Mouse (Mus musculus) liver, embryonic 11.5 days (tissue): ENCODE results near the gene Rgmb. TPM values are rescaled to one million over a fixed set of nuclear protein-coding genes. Genes with fewer than 3 reads are reported as not detected.

Experiments
- ATAC-seq: fragments of 200-750 bp; cut with Nextera tagmentation; replicated peaks from 2 replicates; pipeline ENCODE4 v1.8.0; 2017; ENCODE audit warnings: moderate number of reproducible peaks, mild to moderate bottlenecking, moderate TSS enrichment, moderate library complexity; ENCODE audit not compliant: low FRiP score
- DNase-seq: peaks from one replicate; pipeline ENCODE4 v3.0.0-alpha.2; 2017; ENCODE audit warnings: low spot score
- H3K27ac ChIP-seq: fragments of 300-500 bp; sonication (generic); 2 replicates; pipeline ENCODE4 v1.5.1; 2014; ENCODE audit warnings: mild to moderate bottlenecking, low read depth, low read length, control low read depth
- H3K27me3 ChIP-seq: fragments of 300-500 bp; sonication (generic); replicated peaks from 2 replicates; pipeline ENCODE4 v1.6.1; 2014; ENCODE audit warnings: low read length, mixed read lengths; ENCODE audit not compliant: control insufficient read depth, insufficient read depth
- H3K36me3 ChIP-seq: fragments of 300-500 bp; sonication (generic); 2 replicates; pipeline ENCODE4 v1.6.1; 2014; ENCODE audit warnings: mild to moderate bottlenecking, low read length, moderate library complexity, mixed read lengths; ENCODE audit not compliant: control insufficient read depth, insufficient read depth
- H3K4me1 ChIP-seq: fragments of 300-500 bp; sonication (generic); replicated peaks from 2 replicates; pipeline ENCODE4 v1.6.1; 2014; ENCODE audit warnings: low read length, mixed read lengths; ENCODE audit not compliant: control insufficient read depth, insufficient read depth
- H3K4me2 ChIP-seq: fragments of 300-500 bp; sonication (generic); 2 replicates; pipeline ENCODE4 v1.6.1; 2014; ENCODE audit warnings: mild to moderate bottlenecking, control low read depth, moderate library complexity
- H3K4me3 ChIP-seq: fragments of 300-500 bp; sonication (generic); 2 replicates; pipeline ENCODE4 v1.5.1; 2014; ENCODE audit warnings: low read depth, low read length, control low read depth
- H3K9ac ChIP-seq: fragments of 300-500 bp; sonication (generic); 2 replicates; pipeline ENCODE4 v1.6.1; 2014; ENCODE audit warnings: low read depth, low read length, control low read depth
- H3K9me3 ChIP-seq: fragments of 300-500 bp; sonication (generic); 2 replicates; pipeline ENCODE4 v1.6.1; 2016; ENCODE audit warnings: low read length, inconsistent platforms, mixed read lengths; ENCODE audit not compliant: control insufficient read depth
- WGBS: fragments of 180-500 bp; shearing (Covaris S2); extraction: QIAGEN DNeasy Blood & Tissue Kit; methylation state at CpG from one replicate; pipeline ENCODE4 v1.1.7; 2014; 5-methylcytosine and 5-hydroxymethylcytosine counted together
- polyA plus RNA-seq: library from polyadenylated mRNA; unstranded; fragments of >200 nt; fragmentation: Nextera tagmentation; extraction: Ambion mirVana; gene quantifications from 2 replicates; pipeline ENCODE4 v1.2.1, GENCODE M21; 2014

The Rgmb gene
- polyA plus RNA-seq, 1 experiment from 2014 or later: 3.6 TPM

DNA sequence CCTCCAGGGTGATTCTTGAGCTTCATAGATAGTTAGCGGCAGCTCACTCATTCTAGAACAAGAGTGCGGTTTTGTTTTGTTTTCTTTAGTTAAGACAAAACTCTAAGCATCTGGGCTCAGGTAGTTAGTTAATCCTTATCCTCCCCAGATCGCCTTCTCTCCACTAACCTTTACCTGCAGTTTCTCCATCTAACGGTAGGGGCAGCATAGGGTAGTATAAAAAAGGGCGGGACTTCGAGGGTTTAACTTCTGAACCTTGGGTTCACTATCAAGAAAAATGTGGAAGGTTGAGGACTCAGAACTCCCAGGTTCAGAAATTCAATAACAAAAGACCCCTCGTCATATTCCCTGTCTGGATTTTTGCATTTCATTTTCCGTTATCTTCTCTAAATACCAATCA is 971 bp upstream of the Rgmb start:
- Histone ChIP-seq H3K9ac (no peak overlapping the region), H3K27me3 (peaks cover 44% of the 10 kb centered on the region), H3K4me1 (no peaks in the 10 kb centered on the region; the same call in 1 of the 2 replicates), H3K4me2 (no peak overlapping the region), H3K9me3 (no peaks in the 10 kb centered on the region), H3K27ac (no peak overlapping the region), H3K36me3 (no peaks in the 10 kb centered on the region), H3K4me3 (no peak overlapping the region)
- ATAC-seq (no peak), DNase-seq (no peak)
- WGBS: 12% methylated on average over 8 of the region's 8 CpGs

DNA sequence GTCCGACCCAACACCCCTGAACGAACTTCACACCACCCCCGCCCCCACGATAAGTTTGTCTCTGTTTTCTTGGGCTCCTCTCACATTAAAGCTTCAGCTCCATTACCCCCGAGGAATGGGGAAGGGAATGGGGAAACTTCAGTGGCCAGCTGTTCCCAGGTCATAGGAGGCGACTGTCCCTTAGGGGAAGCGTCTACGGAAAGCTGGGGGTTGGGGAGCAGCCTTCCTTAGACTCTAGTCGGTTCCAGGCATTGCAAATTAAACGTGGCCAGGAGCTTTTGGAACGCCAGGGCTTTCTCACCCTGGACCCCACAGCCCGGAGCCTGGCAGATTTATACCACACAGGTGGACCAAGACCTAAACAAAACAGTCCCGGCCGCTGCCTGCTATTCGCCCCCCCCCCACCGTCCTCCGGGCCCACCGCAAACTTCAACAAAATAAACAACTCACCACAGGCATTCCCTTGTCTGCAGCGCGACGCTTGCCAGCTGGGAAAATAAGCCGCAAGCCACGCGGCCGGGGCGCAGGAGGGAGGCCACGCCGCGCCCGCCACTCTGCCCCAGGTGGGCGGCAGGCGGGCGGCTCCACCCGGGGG is 571 bp downstream of the Rgmb start:
- 1% methylated on average over 34 of the region's 34 CpGs for WGBS
- Histone ChIP-seq H3K4me3 (peak overlapping the region; percentile 56), H3K27me3 (peaks cover 60% of the 10 kb centered on the region), H3K36me3 (no peaks in the 10 kb centered on the region), H3K4me1 (no peaks in the 10 kb centered on the region; the same call in 1 of the 2 replicates), H3K9ac (peak overlapping the region; percentile 17; the same call in 1 of the 2 replicates), H3K4me2 (peak overlapping the region; percentile 77), H3K27ac (no peak overlapping the region), H3K9me3 (no peaks in the 10 kb centered on the region)
- DNase-seq (no peak), ATAC-seq (no peak)

DNA sequence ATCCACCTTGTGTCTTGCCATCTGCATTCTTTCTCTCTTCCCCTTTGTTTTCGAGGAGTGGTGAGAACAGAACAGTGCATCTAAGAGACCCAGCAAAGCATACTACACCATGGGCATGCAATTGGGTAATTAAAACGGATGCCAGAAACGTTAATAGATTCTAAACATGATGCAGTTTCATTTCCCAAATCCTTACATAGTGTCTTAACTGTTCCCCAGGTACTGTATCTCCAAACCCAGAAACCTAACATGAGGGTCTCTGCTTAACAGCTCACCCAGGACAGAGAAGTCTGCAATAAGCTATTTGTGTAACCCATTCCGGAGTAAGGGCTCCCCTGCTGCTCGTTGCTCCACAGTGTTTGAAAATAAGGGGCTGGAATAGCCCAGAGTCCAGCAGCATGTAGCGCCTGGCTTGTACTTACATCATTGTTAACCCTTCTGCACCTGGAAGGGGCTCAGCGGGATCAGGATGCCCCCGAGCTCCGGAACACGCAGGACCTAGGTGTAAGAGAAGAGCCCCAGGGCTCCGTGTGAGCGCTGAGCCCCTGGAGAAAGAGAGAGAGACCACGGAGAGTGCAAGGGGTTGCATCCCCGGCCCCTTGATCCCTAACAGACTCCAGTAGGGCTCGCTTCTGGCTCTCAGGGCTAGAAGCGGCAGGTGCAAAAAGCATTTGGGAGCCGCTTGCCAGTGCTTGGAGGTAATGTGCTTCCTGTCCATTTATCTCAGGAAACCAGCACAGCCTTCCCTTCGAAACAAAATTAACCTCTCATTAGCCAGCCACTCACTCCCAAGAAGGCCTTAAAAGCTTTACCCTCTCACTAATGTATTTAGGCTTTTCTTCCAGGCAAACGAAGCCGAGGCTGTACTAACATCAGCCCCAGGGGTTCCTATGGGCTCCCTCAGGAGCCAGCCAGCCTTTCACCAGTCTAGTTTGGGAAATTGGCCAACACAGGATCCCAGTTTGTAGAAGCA is 1.4 kb downstream of the Rgmb start:
- no peaks in the 10 kb centered on the region; the same call in 1 of the 2 replicates for H3K4me1 ChIP-seq
- H3K4me3 ChIP-seq: peak overlapping the region; percentile 56
- H3K27me3 ChIP-seq: peaks cover 67% of the 10 kb centered on the region
- no peak overlapping the region for H3K9ac ChIP-seq
- H3K27ac ChIP-seq: no peak overlapping the region
- H3K36me3 ChIP-seq: no peaks in the 10 kb centered on the region
- ATAC-seq: no peak
- 2% methylated on average over 20 of the region's 20 CpGs for WGBS
- H3K4me2 ChIP-seq: peak overlapping the region; percentile 77
- DNase-seq: peak; percentile 50
- H3K9me3 ChIP-seq: no peaks in the 10 kb centered on the region

DNA sequence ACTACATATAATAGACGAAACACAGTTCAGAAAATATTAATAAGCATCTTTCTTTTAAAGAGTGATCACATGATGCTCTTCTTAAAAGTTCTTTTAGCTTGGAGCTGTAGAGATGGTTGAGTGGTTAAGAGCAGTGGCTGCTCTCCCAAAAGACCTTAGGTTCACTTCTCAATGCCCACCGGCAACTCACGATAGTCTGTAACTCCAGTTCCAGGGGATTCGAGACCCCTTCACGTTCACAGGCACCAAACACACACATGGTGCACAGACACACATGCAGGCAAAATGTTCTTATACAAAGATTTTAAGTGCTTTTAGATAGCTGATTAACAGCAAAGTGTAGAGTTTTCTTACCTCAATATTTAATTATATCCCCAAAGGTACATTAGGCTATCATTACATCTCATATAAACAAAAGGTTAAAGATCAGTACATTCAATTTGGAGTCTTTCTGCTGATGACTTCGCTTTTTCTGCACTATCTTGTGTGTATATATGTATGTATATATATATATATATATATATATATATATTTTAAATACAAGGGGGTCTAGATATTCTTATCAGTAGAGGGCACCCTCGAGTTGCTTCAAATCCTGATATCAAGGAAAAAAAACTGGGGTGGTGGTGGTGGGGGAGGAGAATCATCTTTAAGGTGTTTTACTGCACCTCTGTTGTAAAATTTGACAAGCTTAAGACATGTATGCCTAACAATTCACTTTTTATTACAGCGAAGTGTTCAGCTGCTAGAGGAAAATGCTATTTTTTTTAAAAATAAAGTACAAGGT is 2.5 kb downstream of the Rgmb start:
- H3K9ac ChIP-seq: no peak overlapping the region
- H3K4me1 ChIP-seq: no peaks in the 10 kb centered on the region; the same call in 1 of the 2 replicates
- H3K27ac ChIP-seq: no peak overlapping the region
- DNase-seq (no peak), ATAC-seq (no peak)
- WGBS: 54% methylated on average over 8 of the region's 8 CpGs
- no peak overlapping the region for H3K4me2 ChIP-seq
- no peaks in the 10 kb centered on the region for H3K9me3 ChIP-seq
- peaks cover 74% of the 10 kb centered on the region for H3K27me3 ChIP-seq
- H3K36me3 ChIP-seq: no peaks in the 10 kb centered on the region
- no peak overlapping the region for H3K4me3 ChIP-seq

DNA sequence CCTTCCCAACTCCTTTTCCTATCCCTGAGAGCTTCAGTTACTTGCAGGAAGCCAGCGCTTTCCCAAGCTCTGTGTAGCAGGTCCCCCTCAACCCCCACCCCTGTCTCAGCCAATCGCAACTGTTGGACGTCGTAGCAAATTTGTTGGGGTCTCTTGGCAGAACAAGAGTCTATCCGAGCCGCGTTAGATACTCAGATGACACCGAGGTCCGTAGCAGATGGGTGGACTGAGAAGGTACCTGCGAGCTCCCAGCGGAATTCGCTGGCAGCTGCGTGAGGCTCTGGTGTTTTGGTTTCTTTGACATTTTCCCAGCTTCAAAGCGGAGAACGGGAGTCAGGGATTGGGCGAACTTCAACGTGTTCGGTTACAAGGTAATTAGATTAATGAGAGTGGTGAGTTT is 3.9 kb downstream of the Rgmb start:
- H3K9me3 ChIP-seq: no peaks in the 10 kb centered on the region
- no peaks in the 10 kb centered on the region for H3K36me3 ChIP-seq
- no peaks in the 10 kb centered on the region; the same call in 1 of the 2 replicates for H3K4me1 ChIP-seq
- peak overlapping the region; percentile 68 for H3K4me3 ChIP-seq
- no peak overlapping the region for H3K27ac ChIP-seq
- DNase-seq: no peak
- WGBS: 2% methylated on average over 18 of the region's 18 CpGs
- no peak overlapping the region for H3K9ac ChIP-seq
- 0 out of 2 replicates have a peak, but pooled peaks have one; percentile 3 for ATAC-seq
- H3K27me3 ChIP-seq: peaks cover 69% of the 10 kb centered on the region
- H3K4me2 ChIP-seq: peak overlapping the region; percentile 61

DNA sequence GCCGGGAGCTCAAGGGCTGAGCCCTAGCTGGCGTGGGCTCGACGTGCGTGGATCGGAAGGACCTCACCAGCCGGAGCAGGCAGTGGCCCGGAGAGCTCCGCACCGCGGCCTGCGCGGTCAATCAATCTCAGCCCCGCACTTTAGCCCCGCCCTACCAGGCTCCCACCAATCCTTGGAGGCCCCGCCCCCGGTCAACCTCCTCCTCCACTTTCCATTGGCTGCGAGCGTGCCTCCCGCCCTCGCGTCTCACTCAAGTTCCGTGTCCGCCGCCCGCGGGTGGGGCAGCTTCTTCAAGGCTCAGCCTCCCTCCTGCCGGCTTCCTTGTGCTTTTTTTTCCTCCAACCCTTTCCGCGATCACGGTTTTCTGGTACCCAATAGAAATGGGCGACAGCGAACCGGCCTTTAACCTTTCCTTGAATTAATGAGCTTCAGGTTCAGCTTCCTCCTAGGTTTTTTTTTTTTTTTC is 4.4 kb downstream of the Rgmb start:
- H3K27me3 ChIP-seq: peaks cover 69% of the 10 kb centered on the region
- peak overlapping the region; percentile 61 for H3K4me2 ChIP-seq
- H3K4me3 ChIP-seq: peak overlapping the region; percentile 68
- H3K4me1 ChIP-seq: no peaks in the 10 kb centered on the region; the same call in 1 of the 2 replicates
- ATAC-seq (peak; percentile 83), DNase-seq (peak; percentile 87)
- no peaks in the 10 kb centered on the region for H3K36me3 ChIP-seq
- H3K9me3 ChIP-seq: no peaks in the 10 kb centered on the region
- WGBS: under 1% methylated on average over 33 of the region's 34 CpGs
- H3K9ac ChIP-seq: peak overlapping the region; percentile 65
- no peak overlapping the region; the same call in 1 of the 2 replicates for H3K27ac ChIP-seq

DNA sequence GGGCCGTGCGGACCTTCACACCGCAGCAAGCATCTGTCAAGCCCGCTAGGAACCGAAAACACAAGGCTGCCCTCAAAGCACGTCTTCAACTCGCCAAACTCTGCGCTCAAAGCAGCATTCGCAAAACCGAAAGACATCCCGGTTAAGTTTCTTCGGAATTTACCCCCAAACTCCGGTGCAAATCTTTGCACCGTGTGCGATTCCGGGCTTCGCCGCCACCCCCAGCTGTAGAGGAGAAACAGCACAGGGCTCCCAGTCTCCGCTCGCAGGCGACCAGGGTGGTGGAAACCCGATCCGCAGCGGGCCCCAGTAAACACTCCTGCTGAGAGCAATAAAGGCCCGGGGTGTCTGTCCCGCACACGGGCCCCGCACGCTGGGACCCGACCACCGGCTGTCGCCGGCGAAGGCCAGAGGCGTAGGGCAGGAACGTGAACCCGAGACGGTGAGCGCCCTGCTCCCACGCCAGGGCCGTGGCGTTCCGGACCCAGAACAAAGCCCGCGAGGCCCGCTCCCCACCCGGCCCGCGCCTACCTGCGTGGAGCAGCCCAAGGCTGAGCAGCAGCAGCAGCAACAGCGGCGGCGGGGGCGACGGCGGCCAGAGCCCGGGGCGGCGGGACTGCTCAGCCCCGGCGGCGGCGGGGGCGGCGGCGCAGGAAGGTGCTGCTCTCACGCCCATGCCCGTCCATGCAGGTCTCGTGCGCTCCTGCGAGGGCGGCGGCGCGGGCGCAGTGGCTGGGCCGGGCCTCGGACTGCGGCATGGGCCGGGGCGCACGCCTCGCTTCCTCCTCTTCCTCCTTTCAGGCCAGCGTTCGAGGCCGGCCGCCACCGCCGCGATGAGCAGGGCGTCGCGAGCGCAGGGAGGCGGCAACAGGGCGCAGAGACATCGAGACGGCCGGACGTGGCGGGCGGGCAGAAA is 5.1 kb downstream of the Rgmb start:
- Histone ChIP-seq H3K4me2 (peak overlapping the region; percentile 61), H3K9ac (peak overlapping the region; percentile 65), H3K9me3 (no peaks in the 10 kb centered on the region), H3K36me3 (peaks cover 2% of the 10 kb centered on the region; the same call in 1 of the 2 replicates), H3K27me3 (peaks cover 62% of the 10 kb centered on the region), H3K4me3 (peak overlapping the region; percentile 68), H3K27ac (no peak overlapping the region; the same call in 1 of the 2 replicates), H3K4me1 (no peaks in the 10 kb centered on the region; the same call in 1 of the 2 replicates)
- peak; percentile 59 for ATAC-seq
- peak; percentile 63 for DNase-seq
- 1% methylated on average over 92 of the region's 102 CpGs for WGBS
